11 mouse cellular contexts compared by ENCODE assay signal in genomic region chr1:167066933-167067341, GRCm38 (mm10).
DNase-seq lines count a peak whose midpoint lies in the region; ATAC-seq and TF ChIP-seq lines count a peak whose summit lies in the region.
"Had no signal": no experiment of that assay in that cellular context is flagged by ENCODE, and none has a peak within 500 bp of the region (broad histone marks: within the 10 kb centered on the region; RNA-seq: fewer than 3 reads in every experiment).

No protein-coding gene starts in this region.

- no peaks in the 10 kb centered on the region for H3K4me1 ChIP-seq in hindbrain, embryonic 11.5 days (replicated peaks; ENCODE audit: control insufficient read depth, insufficient read depth, low read length)
- H3K4me1 ChIP-seq in hindbrain, embryonic 10.5 days (replicated peaks): peaks cover 37% of the 10 kb centered on the region
- peaks cover 38% of the 10 kb centered on the region for H3K4me1 ChIP-seq in forebrain, embryonic 16.5 days (replicated peaks; ENCODE audit: control insufficient read depth, insufficient read depth, low read length)
- 0 out of 2 replicates have a peak, but pooled peaks cover 4% of the 10 kb centered on the region for H3K4me1 ChIP-seq in limb, embryonic 10.5 days

- no peak for DNase-seq in hindbrain, embryonic 11.5 days (ENCODE audit: low spot score)
- DNase-seq in hindbrain, embryonic 10.5 days (ENCODE audit: low spot score): no peak
- DNase-seq in brain, embryonic 14.5 days (ENCODE audit: low read depth): peak; percentile 73
- DNase-seq in testis, postnatal 14 days (ENCODE audit: low spot score): no peak
- DNase-seq in left cerebral cortex, postnatal 36 days (ENCODE audit: low spot score in 2 of 2): no peak
- DNase-seq in limb, embryonic 10.5 days (ENCODE audit: low spot score): no peak

- no peaks in the 10 kb centered on the region for H3K9me3 ChIP-seq in hindbrain, embryonic 11.5 days (ENCODE audit: control insufficient read depth, low read length)
- no peaks in the 10 kb centered on the region for H3K9me3 ChIP-seq in hindbrain, embryonic 10.5 days
- H3K9me3 ChIP-seq in forebrain, embryonic 16.5 days (ENCODE audit: control insufficient read depth, low read length): no peaks in the 10 kb centered on the region
- H3K9me3 ChIP-seq in limb, embryonic 10.5 days (replicated peaks): no peaks in the 10 kb centered on the region

- H3K4me2 ChIP-seq in hindbrain, embryonic 11.5 days (replicated peaks; ENCODE audit: low read depth, low read length): no peak overlapping the region
- no peak overlapping the region for H3K4me2 ChIP-seq in forebrain, embryonic 16.5 days (ENCODE audit: low read length)
- peak overlapping the region; percentile 30 for H3K4me2 ChIP-seq in myocyte (ENCODE audit: low read depth)

- H3K9ac ChIP-seq in hindbrain, embryonic 11.5 days (ENCODE audit: low read depth, low read length): no peak overlapping the region
- H3K9ac ChIP-seq in forebrain, embryonic 16.5 days (replicated peaks; ENCODE audit: low read depth, low read length): no peak overlapping the region

- H3K36me3 ChIP-seq in hindbrain, embryonic 11.5 days (ENCODE audit: control insufficient read depth, insufficient read depth, low read length): no peaks in the 10 kb centered on the region
- no peaks in the 10 kb centered on the region for H3K36me3 ChIP-seq in hindbrain, embryonic 10.5 days
- H3K36me3 ChIP-seq in forebrain, embryonic 16.5 days (ENCODE audit: control insufficient read depth, insufficient read depth): no peaks in the 10 kb centered on the region
- H3K36me3 ChIP-seq in myocyte (ENCODE audit: control insufficient read depth, insufficient read depth): no peaks in the 10 kb centered on the region
- H3K36me3 ChIP-seq in limb, embryonic 10.5 days: no peaks in the 10 kb centered on the region

- TF ChIP-seq POLR2A in brain, embryonic 14.5 days (IDR thresholded peaks at IDR 0.05; ENCODE audit: borderline replicate concordance, extremely low read depth, insufficient read depth, insufficient read length, poor library complexity, severe bottlenecking): no peak
- no peak for TF ChIP-seq POLR2A in myocyte (IDR thresholded peaks at IDR 0.05; ENCODE audit: insufficient read length, low read depth)

- WGBS in hindbrain, embryonic 11.5 days: 69% methylated on average over 9 of the region's 9 CpGs
- 65% methylated on average over 9 of the region's 9 CpGs for WGBS in hindbrain, embryonic 10.5 days
- WGBS in forebrain, embryonic 16.5 days: 29% methylated on average over 9 of the region's 9 CpGs
- 82% methylated on average over 9 of the region's 9 CpGs for WGBS in limb, embryonic 10.5 days

- intact Hi-C loops in left cerebral cortex, postnatal 36 days (cut with DNase I): loop anchor here (5.0 kb wide), 1 partner anchor 65 kb away; the partner anchor contains the start of gene Fam78b

- no peak overlapping the region for H3K4me3 ChIP-seq in hindbrain, embryonic 11.5 days (ENCODE audit: low read depth, low read length)
- no peak overlapping the region for H3K4me3 ChIP-seq in hindbrain, embryonic 10.5 days
- no peak overlapping the region for H3K4me3 ChIP-seq in forebrain, embryonic 16.5 days (replicated peaks; ENCODE audit: low read length)
- no peak overlapping the region for H3K4me3 ChIP-seq in myocyte
- H3K4me3 ChIP-seq in limb, embryonic 10.5 days: no peak overlapping the region

- H3K27me3 ChIP-seq in hindbrain, embryonic 11.5 days (ENCODE audit: control insufficient read depth, insufficient read depth, low read length): no peaks in the 10 kb centered on the region
- H3K27me3 ChIP-seq in hindbrain, embryonic 10.5 days (ENCODE audit: insufficient read depth, poor library complexity, severe bottlenecking): no peaks in the 10 kb centered on the region
- H3K27me3 ChIP-seq in forebrain, embryonic 16.5 days (replicated peaks; ENCODE audit: control insufficient read depth, insufficient read depth, low read length): no peaks in the 10 kb centered on the region
- H3K27me3 ChIP-seq in myocyte (ENCODE audit: control insufficient read depth, insufficient read depth, insufficient read length): no peaks in the 10 kb centered on the region
- no peaks in the 10 kb centered on the region for H3K27me3 ChIP-seq in limb, embryonic 10.5 days (ENCODE audit: low read depth, poor library complexity, severe bottlenecking)

- no peak for TF ChIP-seq CTCF in brain, embryonic 14.5 days (IDR thresholded peaks at IDR 0.05; ENCODE audit: borderline replicate concordance, extremely low read depth, insufficient read depth, insufficient read length)

- peak; percentile 46 for ATAC-seq in hindbrain, embryonic 11.5 days (ENCODE audit: low FRiP score)
- ATAC-seq in forebrain, embryonic 16.5 days: peak; percentile 78
- ATAC-seq: CD4-positive, CD25-positive, alpha-beta regulatory T cell, adult 4 months had no signal

- H3K79me2 ChIP-seq in myocyte (ENCODE audit: control insufficient read depth, insufficient read depth): no peaks in the 10 kb centered on the region

- no peak overlapping the region for H3ac ChIP-seq in myocyte (ENCODE audit: control insufficient read depth, insufficient read length)

- H3K27ac ChIP-seq in hindbrain, embryonic 11.5 days (ENCODE audit: low read depth, low read length): no peak overlapping the region
- no peak overlapping the region for H3K27ac ChIP-seq in hindbrain, embryonic 10.5 days
- no peak overlapping the region for H3K27ac ChIP-seq in forebrain, embryonic 16.5 days (ENCODE audit: low read length)
- no peak overlapping the region for H3K27ac ChIP-seq in limb, embryonic 10.5 days
- H3K27ac ChIP-seq: kidney, postnatal 0 days; stomach, postnatal 0 days had no signal

TF ChIP-seq in myocyte, 11 proteins besides CTCF, POLR2A, EP300 and RAD21:
- TF ChIP-seq USF1 (IDR thresholded peaks at IDR 0.05; ENCODE audit: low read depth) (no peak), CEBPB (IDR thresholded peaks at IDR 0.05; ENCODE audit: insufficient read depth, poor library complexity, severe bottlenecking) (no peak), REST (IDR thresholded peaks at IDR 0.05; ENCODE audit: insufficient read depth, insufficient read length) (no peak), POLR2AphosphoS2 (IDR thresholded peaks at IDR 0.05; ENCODE audit: insufficient read length, low read depth) (no peak), TCF12 (IDR thresholded peaks at IDR 0.05; ENCODE audit: insufficient read depth, poor library complexity, severe bottlenecking) (no peak), MYOD1 (IDR thresholded peaks at IDR 0.05; ENCODE audit: control insufficient read depth in 1 of 3, insufficient read length in 2 of 3, low read depth in 2 of 3) (no peak), E2F4 (IDR thresholded peaks at IDR 0.05; ENCODE audit: insufficient read depth) (no peak), TCF3 (IDR thresholded peaks at IDR 0.05; ENCODE audit: insufficient read length, low read depth) (no peak), MAX (IDR thresholded peaks at IDR 0.05; ENCODE audit: low read depth) (no peak), MYOG (IDR thresholded peaks at IDR 0.05; ENCODE audit: control insufficient read depth in 1 of 3, insufficient read depth in 1 of 3, insufficient read length in 2 of 3, low read depth in 2 of 3) (no peak), SRF (IDR thresholded peaks at IDR 0.05; ENCODE audit: control insufficient read depth, insufficient read length, low read depth) (no peak)
